Mouse (Mus musculus): Measurements from ENCODE around the gene Pold2.

The Pold2 gene

DNA sequence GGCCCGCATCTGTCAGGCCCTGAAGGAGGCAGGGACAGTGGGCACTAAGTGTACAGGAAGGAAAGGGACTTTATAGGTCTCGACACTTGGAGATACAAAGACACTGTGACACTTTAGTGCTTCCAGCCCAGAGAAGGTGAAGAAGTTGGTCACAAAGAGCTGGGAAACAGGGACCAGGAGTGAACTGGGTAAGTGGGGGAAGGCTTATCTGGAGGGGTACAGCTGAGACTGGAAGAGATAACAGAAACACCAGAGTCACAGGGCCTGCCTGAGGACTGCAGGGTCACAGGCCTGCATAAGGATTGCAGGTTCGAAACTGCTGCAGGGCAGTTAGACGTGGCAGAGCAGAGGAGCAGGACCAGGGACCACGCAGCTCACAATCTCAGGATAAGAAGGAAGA is 50.2 kb downstream of the Pold2 start:
- no peak for DNase-seq (ENCODE audit: low spot score in 2 of 2)

DNA sequence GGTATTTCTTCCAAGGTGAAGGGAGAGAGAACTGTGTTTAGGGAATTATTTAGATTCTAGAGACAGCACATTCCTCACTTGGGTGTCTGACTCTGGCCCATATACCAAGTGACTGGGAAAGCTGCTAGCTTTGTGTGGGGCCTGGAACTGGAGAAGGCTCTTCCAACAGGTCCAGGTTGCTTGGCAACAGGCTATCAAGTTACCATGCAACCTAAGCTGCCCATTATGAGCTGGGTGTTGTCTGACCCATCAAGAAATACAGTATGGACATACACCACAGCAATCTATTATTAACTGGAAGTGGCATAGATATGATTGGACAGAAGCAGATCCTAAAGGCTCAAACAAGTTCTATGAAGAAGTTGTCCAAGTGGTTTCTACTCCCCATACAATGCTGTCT is 52.7 kb downstream of the Pold2 start:
- DNase-seq (ENCODE audit: low spot score in 2 of 2): no peak
